Mouse (Mus musculus): ENCODE data around the gene Creld1.
A peak's percentile ranks its signal among the peaks of the same experiment; 100 is the strongest.

Gene Creld1

GRCm38 (mm10) chr6:113483100-113483615 is at the start of gene Creld1:
Gene Creld1, plus strand, starts transcription at chr6:113483297.
- peak; percentile 93 for DNase-seq

GRCm38 (mm10) chr6:113433661-113434060 is 49.4 kb upstream of the Creld1 start:
- no peak for DNase-seq

- no peak for DNase-seq
Measured at GRCm38 (mm10) chr6:113434691-113435090, 48.4 kb upstream of the Creld1 start.

GRCm38 (mm10) chr6:113435664-113436205 is 47.4 kb upstream of the Creld1 start, which contains the start of gene Cidec:
Gene Cidec, minus strand, starts transcription at chr6:113435760.
- DNase-seq: no peak

GRCm38 (mm10) chr6:113437135-113437534 is 46.0 kb upstream of the Creld1 start:
- no peak for DNase-seq

- no peak for DNase-seq
Measured at GRCm38 (mm10) chr6:113438721-113439430, 44.2 kb upstream of the Creld1 start.

- no peak for DNase-seq
Measured at GRCm38 (mm10) chr6:113440686-113441085, 42.4 kb upstream of the Creld1 start.

GRCm38 (mm10) chr6:113441147-113441680 is 41.9 kb upstream of the Creld1 start:
- peak; percentile 86 for DNase-seq

- DNase-seq: no peak
Measured at GRCm38 (mm10) chr6:113442087-113442441, 41.0 kb upstream of the Creld1 start.

GRCm38 (mm10) chr6:113442442-113443090 is 40.5 kb upstream of the Creld1 start, which contains the start of gene Jagn1:
Gene Jagn1, plus strand, starts transcription at chr6:113442569.
- peak; percentile 93 for DNase-seq

- DNase-seq: no peak
Measured at GRCm38 (mm10) chr6:113443091-113443490, 40.0 kb upstream of the Creld1 start.

- DNase-seq: no peak
Measured at GRCm38 (mm10) chr6:113444207-113444965, 38.7 kb upstream of the Creld1 start.

- no peak for DNase-seq
Measured at GRCm38 (mm10) chr6:113447639-113448038, 35.5 kb upstream of the Creld1 start.

- DNase-seq: no peak
Measured at GRCm38 (mm10) chr6:113451839-113452238, 31.3 kb upstream of the Creld1 start.

GRCm38 (mm10) chr6:113455007-113455406 is 28.1 kb upstream of the Creld1 start:
- DNase-seq: peak; percentile 39

GRCm38 (mm10) chr6:113457952-113458534 is 25.1 kb upstream of the Creld1 start, which contains the start of gene Il17re:
Gene Il17re, plus strand, starts transcription at chr6:113458484.
- DNase-seq: peak; percentile 76

- DNase-seq: peak; percentile 45
Measured at GRCm38 (mm10) chr6:113458635-113459034, 24.5 kb upstream of the Creld1 start.

GRCm38 (mm10) chr6:113464040-113464439 is 19.1 kb upstream of the Creld1 start:
- no peak for DNase-seq

- no peak for DNase-seq
Measured at GRCm38 (mm10) chr6:113465602-113466001, 17.5 kb upstream of the Creld1 start.

- no peak for DNase-seq
Measured at GRCm38 (mm10) chr6:113468512-113468911, 14.6 kb upstream of the Creld1 start.

- DNase-seq: peak; percentile 90
Measured at GRCm38 (mm10) chr6:113469021-113469420, 14.1 kb upstream of the Creld1 start.

- peak; percentile 73 for DNase-seq
Measured at GRCm38 (mm10) chr6:113469432-113469831, 13.7 kb upstream of the Creld1 start.
